Comparison of ENCODE assay signal across 8 mouse cellular contexts in the genomic region with DNA sequence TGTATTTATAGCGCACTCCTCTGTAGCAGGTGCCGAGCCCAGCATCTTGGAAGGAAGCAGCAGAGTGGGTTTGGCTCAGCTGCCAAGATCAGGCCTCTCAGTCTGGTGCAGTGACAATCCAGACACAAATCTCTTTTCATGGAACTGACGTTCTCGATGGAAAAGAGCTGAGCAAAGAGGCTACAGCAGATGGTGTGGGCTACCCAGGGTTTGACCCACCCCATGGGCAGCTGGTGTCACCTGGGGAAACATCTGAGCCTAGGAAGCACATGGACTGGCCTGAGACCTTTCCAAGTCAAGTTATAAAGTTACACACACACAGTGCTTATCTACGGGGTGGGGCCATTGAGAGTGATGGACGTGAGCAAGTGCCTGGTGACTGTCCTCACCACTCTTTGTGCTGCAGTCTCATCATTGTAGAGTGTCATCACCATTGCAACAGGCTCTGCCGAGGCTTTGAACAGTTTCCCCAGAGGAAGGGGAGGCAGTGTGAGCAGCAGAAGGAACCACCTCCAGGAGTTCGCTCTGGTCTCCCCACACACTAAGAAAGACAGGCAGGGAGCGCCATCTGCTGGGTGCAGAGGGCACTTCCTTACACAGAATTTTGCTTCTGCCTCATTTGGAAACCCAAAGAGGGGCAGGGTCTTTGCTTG. TPM values are rescaled to one million over a fixed set of nuclear protein-coding genes. Genes with fewer than 3 reads are reported as not detected.
DNase-seq lines count a peak whose midpoint lies in the region; ATAC-seq and TF ChIP-seq lines count a peak whose summit lies in the region.

No protein-coding gene starts in this region.

- peak; percentile 97 for TF ChIP-seq CTCF in kidney, postnatal 0 days (IDR thresholded peaks at IDR 0.05; ENCODE audit: low read depth)

- no peaks in the 10 kb centered on the region for H3K27me3 ChIP-seq in heart, embryonic 13.5 days (replicated peaks)
- H3K27me3 ChIP-seq in kidney, postnatal 0 days (ENCODE audit: insufficient read depth, low read length), result no peaks in the 10 kb centered on the region
- H3K27me3 ChIP-seq in liver, embryonic 11.5 days (replicated peaks; ENCODE audit: control insufficient read depth, insufficient read depth, low read length), result no peaks in the 10 kb centered on the region
- no peaks in the 10 kb centered on the region for H3K27me3 ChIP-seq in splenic B cell, adult 2 months (ENCODE audit: control insufficient read depth, insufficient read depth, low read length, poor library complexity, severe bottlenecking)

- H3K27ac ChIP-seq in heart, embryonic 13.5 days (replicated peaks), result peak overlapping the region; percentile 76
- no peak overlapping the region for H3K27ac ChIP-seq in kidney, postnatal 0 days
- no peak overlapping the region for H3K27ac ChIP-seq in liver, embryonic 11.5 days (ENCODE audit: low read depth, low read length)

- H3K4me2 ChIP-seq in heart, embryonic 13.5 days, result peak overlapping the region; percentile 34
- no peak overlapping the region for H3K4me2 ChIP-seq in kidney, postnatal 0 days (ENCODE audit: low read length)
- H3K4me2 ChIP-seq in liver, embryonic 11.5 days, result peak overlapping the region; percentile 12; the same call in 1 of the 2 replicates

- peak overlapping the region; percentile 69 for H3K9ac ChIP-seq in heart, embryonic 13.5 days
- H3K9ac ChIP-seq in kidney, postnatal 0 days (ENCODE audit: low read depth, low read length), result no peak overlapping the region
- peak overlapping the region; percentile 12; the same call in 1 of the 2 replicates for H3K9ac ChIP-seq in liver, embryonic 11.5 days (ENCODE audit: low read depth, low read length)

- H3K36me3 ChIP-seq in heart, embryonic 13.5 days, result peaks cover 23% of the 10 kb centered on the region
- H3K36me3 ChIP-seq in kidney, postnatal 0 days (ENCODE audit: insufficient read depth, low read length), result 0 out of 2 replicates have a peak, but pooled peaks cover 25% of the 10 kb centered on the region
- peaks cover 6% of the 10 kb centered on the region; the same call in 1 of the 2 replicates for H3K36me3 ChIP-seq in liver, embryonic 11.5 days (ENCODE audit: control insufficient read depth, insufficient read depth, low read length)
- peaks cover 4% of the 10 kb centered on the region for H3K36me3 ChIP-seq in splenic B cell, adult 2 months (ENCODE audit: control insufficient read depth, insufficient read depth, low read length, poor library complexity, severe bottlenecking)

- peak; percentile 84 for ATAC-seq in erythroid progenitor cell, adult 5-6 weeks (replicated peaks; ENCODE audit: low FRiP score, poor library complexity, severe bottlenecking)
- ATAC-seq in heart, embryonic 13.5 days (ENCODE audit: extremely low read depth, insufficient number of reproducible peaks, low FRiP score, low TSS enrichment), result no peak
- peak; percentile 43 for ATAC-seq in kidney, postnatal 0 days (replicated peaks; ENCODE audit: low FRiP score, low read depth)
- peak; percentile 77 for ATAC-seq in liver, embryonic 11.5 days (replicated peaks; ENCODE audit: low FRiP score)

- no peaks in the 10 kb centered on the region for H3K9me3 ChIP-seq in heart, embryonic 13.5 days
- no peaks in the 10 kb centered on the region for H3K9me3 ChIP-seq in kidney, postnatal 0 days (replicated peaks; ENCODE audit: low read length)
- H3K9me3 ChIP-seq in liver, embryonic 11.5 days (ENCODE audit: control insufficient read depth, low read length), result no peaks in the 10 kb centered on the region

- WGBS in heart, embryonic 13.5 days, result 24% methylated on average over 9 of the region's 9 CpGs
- WGBS in kidney, postnatal 0 days, result 29% methylated on average over 9 of the region's 9 CpGs
- WGBS in liver, embryonic 11.5 days, result 36% methylated on average over 9 of the region's 9 CpGs

- H3K4me1 ChIP-seq in heart, embryonic 13.5 days, result peaks cover 53% of the 10 kb centered on the region
- H3K4me1 ChIP-seq in kidney, postnatal 0 days (replicated peaks; ENCODE audit: insufficient read depth, low read length), result no peaks in the 10 kb centered on the region; the same call in 1 of the 2 replicates
- peaks cover 16% of the 10 kb centered on the region for H3K4me1 ChIP-seq in liver, embryonic 11.5 days (replicated peaks; ENCODE audit: control insufficient read depth, insufficient read depth, low read length)

- no peak overlapping the region for H3K4me3 ChIP-seq in heart, embryonic 13.5 days
- no peak overlapping the region for H3K4me3 ChIP-seq in kidney, postnatal 0 days (replicated peaks; ENCODE audit: low read depth, low read length)
- H3K4me3 ChIP-seq in liver, embryonic 11.5 days (ENCODE audit: low read depth, low read length), result no peak overlapping the region

- peak; percentile 91 for DNase-seq in CD4-positive, CD25-positive, alpha-beta regulatory T cell, adult 2 months (ENCODE audit: low read depth, low spot score)
- peak; percentile 73 for DNase-seq in brain, embryonic 18.5 days (ENCODE audit: low read depth, low spot score)
- DNase-seq in kidney, postnatal 0 days (ENCODE audit: low spot score), result peak; percentile 92
- peak; percentile 80 for DNase-seq in liver, embryonic 11.5 days (ENCODE audit: low spot score)
- peak; percentile 91 for DNase-seq in naive thymus-derived CD4-positive, alpha-beta T cell, adult 2 months (ENCODE audit: low read depth)
- DNase-seq in splenic B cell, adult 2 months (ENCODE audit: low read depth, low spot score), result peak; percentile 92

RNA-seq across cellular contexts. Expression of a gene that starts 31.0 kb away (rescaled TPM):
- total RNA-seq in erythroid progenitor cell, adult 5-6 weeks (2015; ENCODE audit: low replicate concordance), result 6.3 and 9.4 TPM in 2 replicates
- total RNA-seq in erythroid progenitor cell, adult 5-6 weeks (2017; ENCODE audit: low replicate concordance), result 0.98 and 4.9 TPM in 2 replicates
- 3.6 and 3.7 TPM in 2 replicates for polyA plus RNA-seq in heart, embryonic 13.5 days (2015; fragmentation: Nextera tagmentation; extraction: Ambion mirVana)
- 7.7 and 9.8 TPM in 2 replicates for polyA plus RNA-seq in kidney, postnatal 0 days (2015; fragmentation: Nextera tagmentation; extraction: Ambion mirVana)
- polyA plus RNA-seq in liver, embryonic 11.5 days (2014; fragmentation: Nextera tagmentation; extraction: Ambion mirVana), result 10.2 and 11.3 TPM in 2 replicates
